Mouse (Mus musculus): Measurements from ENCODE around the gene Bex2. TPM values are rescaled to one million over a fixed set of nuclear protein-coding genes. Genes with fewer than 3 reads are reported as not detected.

Gene Bex2
- polyA plus RNA-seq, 1 experiment from 2014 or later, result 160 TPM

Other genes with a start within 250 kb of the Bex2 start
- gene Gprasp2, start 229.2 kb downstream of the Bex2 start, polyA plus RNA-seq (2015; fragmentation: Nextera tagmentation; extraction: Ambion mirVana), result 1.4 and 1.5 TPM in 2 replicates
- gene Arxes2, start 74.4 kb downstream of the Bex2 start, polyA plus RNA-seq (2015; fragmentation: Nextera tagmentation; extraction: Ambion mirVana), result 17.6 and 18.0 TPM in 2 replicates
- 7.7 and 8.4 TPM in 2 replicates for gene Arxes1, start 34.9 kb downstream of the Bex2 start, polyA plus RNA-seq (2015; fragmentation: Nextera tagmentation; extraction: Ambion mirVana)
- gene Nxf3, start 17.0 kb upstream of the Bex2 start, polyA plus RNA-seq (2015; fragmentation: Nextera tagmentation; extraction: Ambion mirVana), result 0.14 and 0.25 TPM in 2 replicates
- gene Bex4, start 70.8 kb upstream of the Bex2 start, polyA plus RNA-seq (2015; fragmentation: Nextera tagmentation; extraction: Ambion mirVana), result 131 and 159 TPM in 2 replicates
- 170 and 186 TPM in 2 replicates for gene Tceal8, start 104.1 kb upstream of the Bex2 start, polyA plus RNA-seq (2015; fragmentation: Nextera tagmentation; extraction: Ambion mirVana)
- gene Tceal5, start 135.6 kb upstream of the Bex2 start, polyA plus RNA-seq (2015; fragmentation: Nextera tagmentation; extraction: Ambion mirVana), result 11.0 and 11.9 TPM in 2 replicates
- gene Tceal7, start 146.5 kb upstream of the Bex2 start, polyA plus RNA-seq (2015; fragmentation: Nextera tagmentation; extraction: Ambion mirVana), result 7.5 and 15.7 TPM in 2 replicates
- 205 and 219 TPM in 2 replicates for gene Bex1, start 147.3 kb upstream of the Bex2 start, polyA plus RNA-seq (2015; fragmentation: Nextera tagmentation; extraction: Ambion mirVana)
- 234 and 259 TPM in 2 replicates for gene Tceal9, start 176.8 kb upstream of the Bex2 start, polyA plus RNA-seq (2015; fragmentation: Nextera tagmentation; extraction: Ambion mirVana)
- 205 and 228 TPM in 2 replicates for gene Bex3, start 202.0 kb upstream of the Bex2 start, polyA plus RNA-seq (2015; fragmentation: Nextera tagmentation; extraction: Ambion mirVana)